Mouse (Mus musculus): ENCODE results near the gene Nxf3. TPM values are rescaled to one million over a fixed set of nuclear protein-coding genes. Genes with fewer than 3 reads are reported as not detected.

Gene Nxf3
- not detected for polyA plus RNA-seq (2015; fragmentation: Illumina TruSeq; extraction: RNeasy Lipid Tissue Mini Kit (QIAGEN cat#74804); ENCODE audit: insufficient read depth, low read depth, low replicate concordance)

GRCm38 (mm10) chrX:136085155-136085554, at the start of gene Nxf3:
Gene Nxf3 (minus strand): TSS chrX:136085255.

DNA sequence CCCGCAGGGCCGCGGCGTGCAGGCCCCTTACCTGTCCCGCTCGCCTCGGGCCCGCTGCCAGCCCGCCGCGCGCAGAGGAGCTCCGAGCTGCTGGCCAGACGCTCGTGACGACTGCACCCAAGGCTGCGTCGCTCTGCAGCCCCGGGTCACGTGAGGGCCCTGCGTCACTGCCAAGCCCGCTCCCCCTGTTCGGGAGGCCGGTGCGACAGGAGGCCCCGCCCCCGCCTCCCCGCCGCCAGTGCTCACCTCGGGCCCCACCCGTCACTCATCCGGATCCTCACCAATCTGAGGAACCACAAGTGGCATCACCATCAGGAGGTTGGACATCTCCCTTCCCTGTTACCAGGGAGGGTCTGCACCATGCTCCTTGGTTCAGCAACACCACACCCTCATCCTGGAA, 17.0 kb downstream of the Nxf3 start, which contains the start of gene Bex2:
Bex2 (minus strand) TSS at position 217 of the 400 bp plus-strand sequence.

GRCm38 (mm10) chrX:136032799-136033763, 52.0 kb downstream of the Nxf3 start, which contains the start of gene Arxes1:
Gene Arxes1 (plus strand): TSS chrX:136033367.

Other genes with a start within 250 kb of the Nxf3 start
- 3.3 TPM for gene Gprasp2, start 246.2 kb downstream of the Nxf3 start, polyA plus RNA-seq (2015; fragmentation: Illumina TruSeq; extraction: RNeasy Lipid Tissue Mini Kit (QIAGEN cat#74804); ENCODE audit: insufficient read depth, low read depth, low replicate concordance)
- gene Arxes2, start 91.4 kb downstream of the Nxf3 start, polyA plus RNA-seq (2015; fragmentation: Illumina TruSeq; extraction: RNeasy Lipid Tissue Mini Kit (QIAGEN cat#74804); ENCODE audit: insufficient read depth, low read depth, low replicate concordance): 3.7 TPM
- gene Arxes1, start 51.9 kb downstream of the Nxf3 start, polyA plus RNA-seq (2015; fragmentation: Illumina TruSeq; extraction: RNeasy Lipid Tissue Mini Kit (QIAGEN cat#74804); ENCODE audit: insufficient read depth, low read depth, low replicate concordance): not detected
- gene Bex2, start 17.0 kb downstream of the Nxf3 start, polyA plus RNA-seq (2015; fragmentation: Illumina TruSeq; extraction: RNeasy Lipid Tissue Mini Kit (QIAGEN cat#74804); ENCODE audit: insufficient read depth, low read depth, low replicate concordance): 17.4 TPM
- 5.6 TPM for gene Bex4, start 53.7 kb upstream of the Nxf3 start, polyA plus RNA-seq (2015; fragmentation: Illumina TruSeq; extraction: RNeasy Lipid Tissue Mini Kit (QIAGEN cat#74804); ENCODE audit: insufficient read depth, low read depth, low replicate concordance)
- 17.8 TPM for gene Tceal8, start 87.1 kb upstream of the Nxf3 start, polyA plus RNA-seq (2015; fragmentation: Illumina TruSeq; extraction: RNeasy Lipid Tissue Mini Kit (QIAGEN cat#74804); ENCODE audit: insufficient read depth, low read depth, low replicate concordance)
- not detected for gene Tceal5, start 118.6 kb upstream of the Nxf3 start, polyA plus RNA-seq (2015; fragmentation: Illumina TruSeq; extraction: RNeasy Lipid Tissue Mini Kit (QIAGEN cat#74804); ENCODE audit: insufficient read depth, low read depth, low replicate concordance)
- gene Tceal7, start 129.5 kb upstream of the Nxf3 start, polyA plus RNA-seq (2015; fragmentation: Illumina TruSeq; extraction: RNeasy Lipid Tissue Mini Kit (QIAGEN cat#74804); ENCODE audit: insufficient read depth, low read depth, low replicate concordance): not detected
- 1.6 TPM for gene Bex1, start 130.3 kb upstream of the Nxf3 start, polyA plus RNA-seq (2015; fragmentation: Illumina TruSeq; extraction: RNeasy Lipid Tissue Mini Kit (QIAGEN cat#74804); ENCODE audit: insufficient read depth, low read depth, low replicate concordance)
- 70.5 TPM for gene Tceal9, start 159.8 kb upstream of the Nxf3 start, polyA plus RNA-seq (2015; fragmentation: Illumina TruSeq; extraction: RNeasy Lipid Tissue Mini Kit (QIAGEN cat#74804); ENCODE audit: insufficient read depth, low read depth, low replicate concordance)
- 25.5 TPM for gene Bex3, start 185.0 kb upstream of the Nxf3 start, polyA plus RNA-seq (2015; fragmentation: Illumina TruSeq; extraction: RNeasy Lipid Tissue Mini Kit (QIAGEN cat#74804); ENCODE audit: insufficient read depth, low read depth, low replicate concordance)

All from pancreas, adult 10 weeks (tissue).